Mouse (Mus musculus): ENCODE data around the gene Sqor. TPM values are rescaled to one million over a fixed set of nuclear protein-coding genes. Genes with fewer than 3 reads are reported as not detected.
A peak's percentile ranks its signal among the peaks of the same experiment; 100 is the strongest.

The Sqor gene
- total and polyA plus RNA-seq, 3 experiments: 29.3 to 43.1 (median 35.0) TPM

- WGBS: 70% methylated on average over 4 of the region's 4 CpGs
- Histone ChIP-seq H3K27ac (no peak overlapping the region), H3K36me3 (ENCODE audit: control insufficient read depth, insufficient read depth, low read length) (no peaks in the 10 kb centered on the region), H3K27me3 (ENCODE audit: control insufficient read depth, insufficient read depth, low read length) (no peaks in the 10 kb centered on the region), H3K4me1 (ENCODE audit: control insufficient read depth, insufficient read depth, low read length) (no peaks in the 10 kb centered on the region), H3K9ac (ENCODE audit: low read depth, low read length) (no peak overlapping the region), H3K79me2 (replicated peaks; ENCODE audit: control insufficient read depth, insufficient read depth, low read length) (no peaks in the 10 kb centered on the region), H3K4me3 (no peak overlapping the region)
- DNase-seq: no peak
- intact Hi-C loops (cut with DNase I): no loop called here
- TF ChIP-seq CTCF (IDR thresholded peaks at IDR 0.05): no peak
- TF ChIP-seq POLR2A (IDR thresholded peaks at IDR 0.05; ENCODE audit: insufficient read depth, low read depth, low read length): no peak
- no peak for TF ChIP-seq EP300 (IDR thresholded peaks at IDR 0.05; ENCODE audit: insufficient read depth, low read depth, low read length)
These were observed 44.0 kb downstream of the Sqor start for GRCm38 (mm10) chr2:122809027-122809426.

- TF ChIP-seq POLR2A (IDR thresholded peaks at IDR 0.05; ENCODE audit: insufficient read depth, low read depth, low read length): no peak
- no peak for TF ChIP-seq EP300 (IDR thresholded peaks at IDR 0.05; ENCODE audit: insufficient read depth, low read depth, low read length)
- TF ChIP-seq CTCF (IDR thresholded peaks at IDR 0.05): no peak
- intact Hi-C loops (cut with DNase I): no loop called here
- Histone ChIP-seq H3K36me3 (ENCODE audit: control insufficient read depth, insufficient read depth, low read length) (no peaks in the 10 kb centered on the region), H3K27ac (no peak overlapping the region), H3K27me3 (ENCODE audit: control insufficient read depth, insufficient read depth, low read length) (no peaks in the 10 kb centered on the region), H3K4me1 (ENCODE audit: control insufficient read depth, insufficient read depth, low read length) (no peaks in the 10 kb centered on the region), H3K4me3 (no peak overlapping the region), H3K79me2 (replicated peaks; ENCODE audit: control insufficient read depth, insufficient read depth, low read length) (no peaks in the 10 kb centered on the region), H3K9ac (ENCODE audit: low read depth, low read length) (no peak overlapping the region)
- DNase-seq: no peak
- WGBS: 73% methylated on average over 2 of the region's 2 CpGs
These were observed 51.9 kb downstream of the Sqor start for GRCm38 (mm10) chr2:122816986-122817385.

- Histone ChIP-seq H3K79me2 (replicated peaks; ENCODE audit: control insufficient read depth, insufficient read depth, low read length) (no peaks in the 10 kb centered on the region), H3K4me1 (ENCODE audit: control insufficient read depth, insufficient read depth, low read length) (no peaks in the 10 kb centered on the region), H3K27ac (no peak overlapping the region), H3K4me3 (no peak overlapping the region), H3K9ac (ENCODE audit: low read depth, low read length) (no peak overlapping the region), H3K36me3 (ENCODE audit: control insufficient read depth, insufficient read depth, low read length) (no peaks in the 10 kb centered on the region), H3K27me3 (ENCODE audit: control insufficient read depth, insufficient read depth, low read length) (no peaks in the 10 kb centered on the region)
- DNase-seq: no peak
- TF ChIP-seq CTCF (IDR thresholded peaks at IDR 0.05) (no peak), POLR2A (IDR thresholded peaks at IDR 0.05; ENCODE audit: insufficient read depth, low read depth, low read length) (no peak), EP300 (IDR thresholded peaks at IDR 0.05; ENCODE audit: insufficient read depth, low read depth, low read length) (no peak)
- intact Hi-C loops (cut with DNase I): no loop called here
- WGBS: 64% methylated on average over 2 of the region's 2 CpGs
These were observed 56.2 kb downstream of the Sqor start for GRCm38 (mm10) chr2:122821246-122821645.

- 36% methylated on average over 19 of the region's 19 CpGs for WGBS
- Histone ChIP-seq H3K36me3 (ENCODE audit: control insufficient read depth, insufficient read depth, low read length) (no peaks in the 10 kb centered on the region), H3K79me2 (replicated peaks; ENCODE audit: control insufficient read depth, insufficient read depth, low read length) (no peaks in the 10 kb centered on the region), H3K4me1 (ENCODE audit: control insufficient read depth, insufficient read depth, low read length) (no peaks in the 10 kb centered on the region), H3K27me3 (ENCODE audit: control insufficient read depth, insufficient read depth, low read length) (no peaks in the 10 kb centered on the region), H3K4me3 (no peak overlapping the region), H3K9ac (ENCODE audit: low read depth, low read length) (no peak overlapping the region), H3K27ac (no peak overlapping the region)
- intact Hi-C loops (cut with DNase I): loop anchor here (5.0 kb wide), 1 partner anchor 487 kb away; no protein-coding TSS in a partner anchor
- DNase-seq: peak; percentile 8 to 35
- TF ChIP-seq CTCF (IDR thresholded peaks at IDR 0.05) (peak; percentile 92), POLR2A (IDR thresholded peaks at IDR 0.05; ENCODE audit: insufficient read depth, low read depth, low read length) (no peak), EP300 (IDR thresholded peaks at IDR 0.05; ENCODE audit: insufficient read depth, low read depth, low read length) (no peak)
These were observed 60.6 kb downstream of the Sqor start for GRCm38 (mm10) chr2:122825406-122826236.

- intact Hi-C loops (cut with DNase I): loop anchor here (5.0 kb wide), 1 partner anchor 486 kb away; no protein-coding TSS in a partner anchor
- H3K36me3 ChIP-seq (ENCODE audit: control insufficient read depth, insufficient read depth, low read length): no peaks in the 10 kb centered on the region
- H3K27me3 ChIP-seq (ENCODE audit: control insufficient read depth, insufficient read depth, low read length): no peaks in the 10 kb centered on the region
- no peak overlapping the region for H3K4me3 ChIP-seq
- H3K79me2 ChIP-seq (replicated peaks; ENCODE audit: control insufficient read depth, insufficient read depth, low read length): no peaks in the 10 kb centered on the region
- TF ChIP-seq EP300 (IDR thresholded peaks at IDR 0.05; ENCODE audit: insufficient read depth, low read depth, low read length) (no peak), POLR2A (IDR thresholded peaks at IDR 0.05; ENCODE audit: insufficient read depth, low read depth, low read length) (no peak), CTCF (IDR thresholded peaks at IDR 0.05) (peak; percentile 27; the same call in 1 of the 2 replicates)
- no peaks in the 10 kb centered on the region for H3K4me1 ChIP-seq (ENCODE audit: control insufficient read depth, insufficient read depth, low read length)
- WGBS: 66% methylated on average over 3 of the region's 3 CpGs
- H3K9ac ChIP-seq (ENCODE audit: low read depth, low read length): no peak overlapping the region
- no peak for DNase-seq
- H3K27ac ChIP-seq: no peak overlapping the region
These were observed 61.3 kb downstream of the Sqor start for GRCm38 (mm10) chr2:122826302-122826701.

- Histone ChIP-seq H3K27ac (no peak overlapping the region), H3K27me3 (ENCODE audit: control insufficient read depth, insufficient read depth, low read length) (no peaks in the 10 kb centered on the region), H3K9ac (ENCODE audit: low read depth, low read length) (no peak overlapping the region), H3K4me1 (ENCODE audit: control insufficient read depth, insufficient read depth, low read length) (peaks cover 3% of the 10 kb centered on the region; the same call in 1 of the 2 replicates), H3K4me3 (no peak overlapping the region), H3K79me2 (replicated peaks; ENCODE audit: control insufficient read depth, insufficient read depth, low read length) (no peaks in the 10 kb centered on the region), H3K36me3 (ENCODE audit: control insufficient read depth, insufficient read depth, low read length) (no peaks in the 10 kb centered on the region)
- intact Hi-C loops (cut with DNase I): no loop called here
- no peak for TF ChIP-seq POLR2A (IDR thresholded peaks at IDR 0.05; ENCODE audit: insufficient read depth, low read depth, low read length)
- TF ChIP-seq CTCF (IDR thresholded peaks at IDR 0.05): no peak
- no peak for TF ChIP-seq EP300 (IDR thresholded peaks at IDR 0.05; ENCODE audit: insufficient read depth, low read depth, low read length)
- WGBS: 46% methylated on average over 4 of the region's 4 CpGs
- DNase-seq: peak in 1 of 2 experiments; percentile 17
These were observed 89.6 kb downstream of the Sqor start for GRCm38 (mm10) chr2:122854636-122855035.
